Mouse (Mus musculus) stomach, postnatal 0 days (tissue): Measurements from ENCODE around the gene Ctnna3. TPM values are rescaled to one million over a fixed set of nuclear protein-coding genes. Genes with fewer than 3 reads are reported as not detected.

Experiments
- ATAC-seq: fragments of 200-750 bp; cut with Nextera tagmentation; 2 replicates; pipeline ENCODE4 v1.8.0; 2017; ENCODE audit not compliant: low FRiP score, low TSS enrichment
- DNase-seq: peaks from one replicate; pipeline ENCODE4 v3.0.0-alpha.2; 2016; ENCODE audit warnings: low spot score
- H3K27ac ChIP-seq: fragments of 300-500 bp; sonication (generic); replicated peaks from 2 replicates; pipeline ENCODE4 v1.5.1; 2014; ENCODE audit warnings: mild to moderate bottlenecking, control low read depth
- H3K27me3 ChIP-seq: fragments of 300-500 bp; sonication (generic); 2 replicates; pipeline ENCODE4 v1.6.1; 2014; ENCODE audit warnings: low read length; ENCODE audit not compliant: control insufficient read depth, insufficient read depth
- H3K36me3 ChIP-seq: fragments of 300-500 bp; sonication (generic); 2 replicates; pipeline ENCODE4 v1.6.1; 2014; ENCODE audit warnings: low read length, mixed read lengths; ENCODE audit not compliant: control insufficient read depth, insufficient read depth
- H3K4me1 ChIP-seq: fragments of 300-500 bp; sonication (generic); replicated peaks from 2 replicates; pipeline ENCODE4 v1.6.1; 2014; ENCODE audit warnings: antibody characterized with exemption; ENCODE audit not compliant: control insufficient read depth, insufficient read depth
- H3K4me2 ChIP-seq: fragments of 300-500 bp; sonication (generic); replicated peaks from 2 replicates; pipeline ENCODE4 v1.6.1; 2014; ENCODE audit warnings: low read depth, mild to moderate bottlenecking, control low read depth, moderate library complexity
- H3K4me3 ChIP-seq: fragments of 300-500 bp; sonication (generic); 2 replicates; pipeline ENCODE4 v1.5.1; 2014; ENCODE audit warnings: low read depth, low read length, control low read depth
- H3K9ac ChIP-seq: fragments of 300-500 bp; sonication (generic); 2 replicates; pipeline ENCODE4 v1.6.1; 2014; ENCODE audit warnings: mild to moderate bottlenecking, low read length, control low read depth, mixed read lengths
- H3K9me3 ChIP-seq: fragments of 300-500 bp; sonication (generic); 2 replicates; pipeline ENCODE4 v1.6.1; 2016; ENCODE audit warnings: low read length; ENCODE audit not compliant: control insufficient read depth
- CTCF ChIP-seq: IDR thresholded peaks from 2 replicates; pipeline ENCODE4 v1.5.1; 2016; ENCODE audit warnings: antibody characterized with exemption, low read depth, mild to moderate bottlenecking, moderate library complexity
- EP300 ChIP-seq: optimal IDR thresholded peaks from 2 replicates; pipeline ENCODE3; 2016; ENCODE audit warnings: antibody characterized with exemption
- WGBS: fragments of 180-500 bp; shearing (Covaris S2); extraction: QIAGEN DNeasy Blood & Tissue Kit; methylation state at CpG from one replicate; pipeline ENCODE4 v1.1.7; 2014; 5-methylcytosine and 5-hydroxymethylcytosine counted together
- polyA plus RNA-seq: library from polyadenylated mRNA; unstranded; fragments of >200 nt; fragmentation: Nextera tagmentation; extraction: Ambion mirVana; gene quantifications from 2 replicates; pipeline ENCODE4 v1.2.1, GENCODE M21; 2015

Gene Ctnna3
- polyA plus RNA-seq, 1 experiment from 2014 or later, result 0.27 TPM

- Histone ChIP-seq H3K36me3 (no peaks in the 10 kb centered on the region), H3K27me3 (no peaks in the 10 kb centered on the region), H3K4me3 (no peak overlapping the region), H3K27ac (no peak overlapping the region), H3K4me1 (no peaks in the 10 kb centered on the region), H3K9me3 (no peaks in the 10 kb centered on the region), H3K9ac (no peak overlapping the region), H3K4me2 (peak overlapping the region; percentile 28)
- WGBS, result 58% methylated on average over 17 of the region's 17 CpGs
- TF ChIP-seq EP300 (no peak), CTCF (no peak)
- no peak for ATAC-seq
- no peak for DNase-seq
Measured at GRCm38 (mm10) chr10:63457292-63458128, 27.6 kb downstream of the Ctnna3 start.

- TF ChIP-seq CTCF, result no peak
- no peak for TF ChIP-seq EP300
- no peak overlapping the region for H3K4me3 ChIP-seq
- H3K36me3 ChIP-seq, result no peaks in the 10 kb centered on the region
- WGBS, result 54% methylated on average over 5 of the region's 5 CpGs
- DNase-seq, result no peak
- H3K9me3 ChIP-seq, result no peaks in the 10 kb centered on the region
- no peak overlapping the region for H3K27ac ChIP-seq
- H3K27me3 ChIP-seq, result no peaks in the 10 kb centered on the region
- no peak for ATAC-seq
- no peak overlapping the region for H3K4me2 ChIP-seq
- H3K9ac ChIP-seq, result no peak overlapping the region
- no peaks in the 10 kb centered on the region for H3K4me1 ChIP-seq
Measured at GRCm38 (mm10) chr10:63460935-63461334, 31.0 kb downstream of the Ctnna3 start.

- no peak overlapping the region for H3K9ac ChIP-seq
- H3K27ac ChIP-seq, result no peak overlapping the region
- no peak overlapping the region for H3K4me3 ChIP-seq
- DNase-seq (no peak), ATAC-seq (no peak)
- WGBS, result 54% methylated on average over 6 of the region's 6 CpGs
- no peak overlapping the region for H3K4me2 ChIP-seq
- no peaks in the 10 kb centered on the region for H3K27me3 ChIP-seq
- H3K9me3 ChIP-seq, result no peaks in the 10 kb centered on the region
- TF ChIP-seq EP300 (no peak), CTCF (no peak)
- no peaks in the 10 kb centered on the region for H3K36me3 ChIP-seq
- no peaks in the 10 kb centered on the region for H3K4me1 ChIP-seq
Measured at GRCm38 (mm10) chr10:63472473-63472872, 42.6 kb downstream of the Ctnna3 start.

- no peaks in the 10 kb centered on the region for H3K27me3 ChIP-seq
- TF ChIP-seq EP300 (no peak), CTCF (no peak)
- ATAC-seq (peak; percentile 26; the same call in 1 of the 2 replicates), DNase-seq (peak; percentile 22)
- no peaks in the 10 kb centered on the region for H3K4me1 ChIP-seq
- peak overlapping the region; percentile 69 for H3K27ac ChIP-seq
- H3K9ac ChIP-seq, result no peak overlapping the region
- peak overlapping the region; percentile 14; the same call in 1 of the 2 replicates for H3K4me2 ChIP-seq
- 27% methylated on average over 10 of the region's 10 CpGs for WGBS
- no peak overlapping the region for H3K4me3 ChIP-seq
- H3K9me3 ChIP-seq, result no peaks in the 10 kb centered on the region
- no peaks in the 10 kb centered on the region for H3K36me3 ChIP-seq
Measured at GRCm38 (mm10) chr10:63476167-63476647, 46.3 kb downstream of the Ctnna3 start.

- no peak overlapping the region for H3K4me3 ChIP-seq
- DNase-seq (no peak), ATAC-seq (no peak)
- no peaks in the 10 kb centered on the region for H3K36me3 ChIP-seq
- no peaks in the 10 kb centered on the region for H3K9me3 ChIP-seq
- no peaks in the 10 kb centered on the region for H3K4me1 ChIP-seq
- H3K9ac ChIP-seq, result no peak overlapping the region
- no peak overlapping the region for H3K27ac ChIP-seq
- H3K4me2 ChIP-seq, result no peak overlapping the region
- peak; percentile 56 for TF ChIP-seq CTCF
- TF ChIP-seq EP300, result no peak
- H3K27me3 ChIP-seq, result no peaks in the 10 kb centered on the region
- 28% methylated on average over 2 of the region's 2 CpGs for WGBS
Measured at GRCm38 (mm10) chr10:63478946-63479345, 49.0 kb downstream of the Ctnna3 start.

GRCm38 (mm10) chr10:63480066-63480465 lies 50.2 kb downstream of the Ctnna3 start:
- H3K36me3 ChIP-seq, result no peaks in the 10 kb centered on the region
- H3K27me3 ChIP-seq, result no peaks in the 10 kb centered on the region
- no peaks in the 10 kb centered on the region for H3K9me3 ChIP-seq
- no peak overlapping the region for H3K27ac ChIP-seq
- 57% methylated on average over 5 of the region's 5 CpGs for WGBS
- H3K4me2 ChIP-seq, result no peak overlapping the region
- ATAC-seq (no peak), DNase-seq (no peak)
- H3K4me1 ChIP-seq, result no peaks in the 10 kb centered on the region
- no peak overlapping the region for H3K9ac ChIP-seq
- no peak overlapping the region for H3K4me3 ChIP-seq
- TF ChIP-seq CTCF (no peak), EP300 (no peak)
